Mouse (Mus musculus): ENCODE data around the gene Baz2a.

Gene Baz2a

DNA sequence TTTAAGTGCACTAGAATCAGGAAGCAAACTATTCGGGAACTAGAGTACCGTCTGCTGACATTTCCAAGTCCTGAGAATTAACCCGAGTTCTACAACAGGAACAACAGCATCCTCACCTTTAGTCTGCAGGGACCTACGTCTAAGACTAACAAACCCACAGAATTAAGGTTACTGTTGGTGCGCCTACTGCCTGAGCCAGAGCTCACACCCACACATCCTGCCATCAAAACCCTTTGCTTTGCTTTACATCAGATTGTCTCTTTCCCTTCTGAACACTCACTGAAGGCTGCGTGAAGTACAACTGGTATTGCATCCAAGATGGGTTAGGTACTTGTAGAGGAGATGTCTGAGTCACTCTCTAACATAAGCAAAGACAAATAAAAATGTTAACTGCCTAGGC lies 44.0 kb downstream of the Baz2a start:
- no peak for TF ChIP-seq GATA4 (IDR thresholded peaks at IDR 0.05; ENCODE audit: insufficient replicate concordance, low read length)

DNA sequence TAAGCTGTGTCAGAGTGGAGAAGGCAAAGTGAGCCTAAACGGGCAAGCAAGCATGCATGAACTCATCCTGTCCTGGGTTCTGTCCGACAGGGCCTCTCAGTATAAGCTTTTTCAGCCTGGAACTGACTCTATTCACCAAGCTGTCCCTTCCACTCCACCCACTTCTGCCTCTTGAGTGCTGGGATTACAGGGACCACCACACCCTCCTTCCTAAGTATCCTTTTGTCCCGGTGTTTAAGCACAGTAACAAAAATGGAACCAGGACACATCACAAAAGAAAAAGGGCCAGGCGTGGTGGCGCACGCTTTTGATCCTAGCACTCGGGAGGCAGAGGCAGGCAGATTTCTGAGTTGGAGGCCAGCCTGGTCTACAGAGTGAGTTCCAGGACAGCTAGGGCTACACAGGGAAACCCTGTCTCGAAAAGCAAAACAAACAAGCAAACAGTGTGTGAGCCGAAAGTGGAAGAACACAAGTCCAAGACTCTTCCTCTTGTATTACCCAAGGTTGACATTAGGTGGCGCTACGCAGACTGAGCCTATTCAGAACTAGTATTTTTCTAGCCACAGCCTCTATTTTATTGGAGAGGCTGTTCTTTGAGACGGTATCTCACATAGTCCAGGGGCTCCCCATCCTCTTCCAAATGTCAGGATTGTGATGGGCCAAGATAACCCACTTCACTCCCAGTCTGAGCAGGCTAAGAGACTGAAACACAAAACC lies 49.0 kb downstream of the Baz2a start:
- no peak for TF ChIP-seq GATA4 (IDR thresholded peaks at IDR 0.05; ENCODE audit: insufficient replicate concordance, low read length)

DNA sequence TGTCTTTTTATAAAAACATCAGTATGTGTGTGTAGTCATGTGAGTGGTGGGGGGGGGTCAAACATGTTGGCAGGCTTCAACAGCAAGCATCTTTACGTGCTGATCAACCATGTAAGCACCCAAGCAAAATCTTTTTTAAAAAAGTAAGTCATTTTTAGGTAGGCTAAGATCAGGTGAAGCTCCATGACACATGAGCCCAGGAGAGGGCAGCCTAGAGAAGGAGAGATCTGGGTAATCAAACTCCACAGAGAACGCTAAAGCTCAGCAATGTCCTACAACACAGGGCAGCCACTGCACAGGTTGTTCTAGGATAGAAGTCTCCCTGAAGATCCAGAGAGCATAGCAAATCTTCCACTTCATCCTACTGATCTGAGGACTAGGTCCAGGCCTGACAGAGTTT lies 50.8 kb downstream of the Baz2a start:
- no peak for TF ChIP-seq GATA4 (IDR thresholded peaks at IDR 0.05; ENCODE audit: insufficient replicate concordance, low read length)

DNA sequence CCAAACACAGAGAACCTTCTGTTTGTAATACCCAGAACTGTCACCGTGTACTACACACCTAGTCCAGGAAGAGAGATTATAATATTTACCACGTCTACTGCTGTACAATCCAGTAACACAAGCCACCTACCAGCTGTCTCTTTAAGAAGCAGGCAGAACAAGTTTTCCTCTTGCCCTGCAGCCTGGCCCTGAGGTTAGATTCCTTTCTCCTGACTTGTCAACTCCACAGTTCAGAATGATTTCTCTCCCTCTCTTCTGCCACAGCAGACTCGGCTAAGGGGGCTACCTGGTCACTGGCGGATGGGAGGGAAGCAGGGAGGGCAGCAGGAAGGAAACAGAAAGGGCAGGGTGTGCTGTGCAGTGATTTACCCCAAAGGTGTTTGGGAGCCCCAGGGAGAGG lies 52.3 kb downstream of the Baz2a start:
- no peak for TF ChIP-seq GATA4 (IDR thresholded peaks at IDR 0.05; ENCODE audit: insufficient replicate concordance, low read length)

DNA sequence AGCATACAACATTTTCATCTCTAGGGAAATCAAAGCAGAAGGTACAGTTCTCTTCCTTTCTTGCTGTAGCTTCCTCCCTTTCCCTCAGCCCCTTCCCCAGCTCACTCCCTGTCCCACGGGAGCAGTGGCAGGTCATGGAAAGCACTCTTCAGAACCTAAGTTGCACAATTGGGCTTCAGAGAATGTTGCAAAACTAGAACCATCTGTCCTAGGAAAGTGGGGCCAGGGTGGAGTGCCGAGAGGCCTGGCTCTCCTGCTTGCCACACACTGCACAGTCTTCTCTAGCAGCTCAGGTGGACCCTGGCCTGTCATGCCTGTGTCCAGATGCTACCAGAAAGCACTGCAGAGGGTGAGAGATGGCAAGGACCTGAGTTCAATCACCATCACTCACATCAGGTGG lies 53.6 kb downstream of the Baz2a start:
- TF ChIP-seq GATA4 (IDR thresholded peaks at IDR 0.05; ENCODE audit: insufficient replicate concordance, low read length), result no peak

DNA sequence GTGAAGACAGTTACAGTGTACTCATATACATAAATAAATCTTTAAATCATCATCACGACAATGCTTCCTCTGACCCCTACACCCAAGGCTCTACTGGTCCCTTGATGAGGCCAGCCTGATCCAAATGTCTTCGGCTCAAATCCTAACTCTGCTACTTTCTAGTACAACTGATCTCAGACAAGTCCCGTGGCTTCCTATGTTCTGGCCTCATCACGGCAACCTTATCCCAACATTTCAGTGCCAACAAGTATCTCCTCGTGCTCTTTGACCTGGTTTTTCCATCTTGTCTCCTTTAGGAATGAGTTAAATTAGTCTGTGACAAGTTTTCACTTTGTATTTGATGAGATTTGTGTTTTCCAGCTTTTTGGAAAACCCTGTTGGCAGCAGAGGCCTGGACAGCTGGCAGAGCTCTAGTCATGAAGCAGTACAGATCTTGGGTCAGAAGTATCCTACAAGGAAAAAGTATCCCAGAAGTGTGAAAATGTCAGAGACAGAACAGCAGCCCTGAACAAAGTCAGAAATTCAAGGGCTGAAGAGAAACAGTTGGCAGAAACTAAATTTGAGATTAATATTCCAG lies 57.5 kb downstream of the Baz2a start:
- no peak for TF ChIP-seq GATA4 (IDR thresholded peaks at IDR 0.05; ENCODE audit: insufficient replicate concordance, low read length)

DNA sequence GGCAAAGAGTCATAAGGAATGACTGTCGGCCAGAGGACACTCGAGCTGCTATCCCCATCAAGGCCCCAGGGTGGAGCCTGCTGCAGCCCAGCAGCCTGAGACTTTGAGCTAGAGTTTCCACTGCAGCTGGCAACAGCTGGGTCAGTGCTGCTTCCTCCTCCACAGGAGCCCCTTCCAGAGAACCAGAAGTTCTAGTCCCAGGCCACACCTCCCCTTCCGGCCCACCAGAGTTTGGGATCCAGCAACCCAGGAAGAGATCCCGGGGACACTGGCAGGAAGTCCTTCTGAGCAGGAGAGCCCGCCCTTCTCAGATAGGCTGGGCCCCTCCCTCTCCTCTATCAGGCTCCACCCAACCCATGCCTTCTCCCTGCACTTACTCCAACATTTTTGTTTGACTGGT lies 58.2 kb downstream of the Baz2a start:
- TF ChIP-seq GATA4 (IDR thresholded peaks at IDR 0.05; ENCODE audit: insufficient replicate concordance, low read length), result peak; percentile 80; the same call in 1 of the 2 replicates

DNA sequence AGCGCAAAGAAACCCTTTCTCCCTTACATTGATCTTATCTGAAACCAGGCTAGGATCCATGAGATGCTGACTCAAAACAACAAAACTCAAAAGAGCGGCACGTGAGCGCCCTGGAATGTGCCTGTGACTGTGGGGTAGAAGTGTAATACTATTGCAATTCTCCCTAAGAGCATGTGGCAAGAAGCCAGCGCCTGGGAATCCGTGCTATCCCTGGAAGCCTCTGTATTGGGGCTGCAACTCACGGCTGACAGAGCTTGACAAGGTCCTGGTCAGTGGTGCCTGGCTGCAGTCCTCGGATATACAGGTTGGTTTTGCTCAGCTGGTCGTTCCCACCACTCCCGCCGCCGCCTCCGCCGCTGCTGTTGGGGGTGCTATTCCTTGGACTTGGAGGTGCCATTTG lies 59.6 kb downstream of the Baz2a start:
- TF ChIP-seq GATA4 (IDR thresholded peaks at IDR 0.05; ENCODE audit: insufficient replicate concordance, low read length), result no peak

DNA sequence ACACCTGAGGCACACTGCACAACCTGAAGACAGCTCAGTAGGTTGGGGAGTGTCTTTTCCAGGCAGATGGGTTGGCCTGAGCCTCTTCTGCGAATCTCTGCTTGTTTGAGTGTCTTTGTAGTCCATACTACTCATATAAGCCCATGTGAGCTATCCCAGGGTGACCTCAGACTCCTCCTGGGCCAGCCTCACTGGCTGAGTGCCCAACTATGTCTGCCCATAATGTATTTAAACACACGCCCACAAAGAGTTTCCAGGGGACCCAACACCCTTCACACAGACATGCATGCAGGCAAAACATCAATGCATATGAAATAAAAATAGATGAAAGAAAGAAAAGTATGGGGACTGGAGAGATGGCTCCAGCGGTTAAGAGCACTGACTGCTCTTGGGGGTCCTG lies 62.6 kb downstream of the Baz2a start:
- TF ChIP-seq GATA4 (IDR thresholded peaks at IDR 0.05; ENCODE audit: insufficient replicate concordance, low read length), result no peak

DNA sequence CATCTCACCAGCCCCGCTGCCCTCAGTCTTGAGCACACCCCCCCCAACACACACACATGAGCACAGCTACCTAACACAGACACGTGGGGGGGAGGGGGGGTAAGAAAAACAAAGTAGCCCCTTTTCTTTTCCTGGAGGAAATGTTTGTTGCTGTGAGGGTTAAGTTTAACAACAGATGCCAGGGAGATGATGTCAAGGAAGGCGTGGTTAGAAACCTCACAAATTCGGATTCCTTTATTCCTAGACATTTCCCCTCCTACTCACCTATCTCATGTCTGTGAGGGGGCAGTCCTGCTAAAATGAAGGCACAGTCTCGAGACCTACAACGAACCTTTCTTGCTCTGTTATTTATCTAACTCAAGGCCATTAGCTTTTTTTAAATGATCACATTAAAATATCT lies 75.7 kb downstream of the Baz2a start:
- TF ChIP-seq GATA4 (IDR thresholded peaks at IDR 0.05; ENCODE audit: insufficient replicate concordance, low read length), result no peak

DNA sequence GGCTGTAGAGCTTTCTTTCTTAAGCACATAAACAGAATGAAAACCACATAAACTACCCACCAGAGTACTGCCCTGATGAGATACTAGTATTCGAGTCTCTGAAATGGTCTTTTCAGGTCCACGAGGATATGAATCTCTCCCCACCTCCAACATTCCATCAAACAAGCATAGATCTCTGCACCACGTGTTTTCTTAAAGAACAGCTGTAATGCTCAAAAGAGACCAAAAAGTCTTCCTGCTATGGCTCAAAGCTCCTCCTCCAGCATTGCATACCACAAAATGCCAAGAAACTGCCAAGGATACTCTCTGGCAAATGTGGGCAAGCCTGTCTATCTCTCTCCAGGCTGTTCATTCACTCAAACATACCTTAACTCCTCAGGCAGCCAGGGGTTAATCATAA lies 83.9 kb downstream of the Baz2a start:
- TF ChIP-seq GATA4 (IDR thresholded peaks at IDR 0.05; ENCODE audit: insufficient replicate concordance, low read length), result no peak

DNA sequence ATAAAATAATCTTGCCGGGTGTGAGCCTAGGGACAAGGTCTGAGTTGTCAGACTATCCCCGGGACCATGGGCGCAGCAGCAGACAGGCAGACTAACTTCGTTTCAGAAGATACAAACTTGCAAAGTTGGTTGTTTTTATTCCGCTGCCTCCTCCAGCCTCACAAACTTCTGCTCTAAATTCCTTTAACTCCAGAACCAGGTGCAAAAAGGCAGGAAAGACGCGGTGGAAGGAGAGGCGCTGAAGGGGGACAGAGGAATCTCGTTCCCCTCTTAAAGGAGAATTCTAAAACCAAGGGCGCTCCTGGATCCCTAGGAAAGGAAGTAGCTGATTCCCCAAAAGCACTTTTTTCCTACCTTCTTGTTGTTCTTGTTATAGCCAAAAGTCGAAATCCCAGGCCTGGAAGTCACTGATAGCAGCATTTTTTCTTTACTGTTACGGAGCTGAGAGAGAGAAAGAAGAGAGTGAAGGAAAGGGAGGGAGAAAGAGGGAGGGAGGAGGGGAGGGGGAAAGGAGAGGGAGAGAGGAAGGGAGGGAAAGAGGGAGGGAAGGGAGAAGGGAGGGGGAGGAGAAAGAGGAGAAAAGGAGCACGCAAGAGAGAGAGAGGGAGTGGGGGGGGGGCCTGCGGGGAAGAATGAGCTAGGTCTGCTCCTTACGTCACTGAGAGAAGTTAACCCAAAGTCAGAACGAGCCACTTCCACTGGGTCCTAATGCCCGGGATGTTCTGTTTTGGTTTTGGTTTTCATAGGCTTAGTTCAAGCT lies 84.8 kb downstream of the Baz2a start:
- TF ChIP-seq GATA4 (IDR thresholded peaks at IDR 0.05; ENCODE audit: insufficient replicate concordance, low read length), result no peak

DNA sequence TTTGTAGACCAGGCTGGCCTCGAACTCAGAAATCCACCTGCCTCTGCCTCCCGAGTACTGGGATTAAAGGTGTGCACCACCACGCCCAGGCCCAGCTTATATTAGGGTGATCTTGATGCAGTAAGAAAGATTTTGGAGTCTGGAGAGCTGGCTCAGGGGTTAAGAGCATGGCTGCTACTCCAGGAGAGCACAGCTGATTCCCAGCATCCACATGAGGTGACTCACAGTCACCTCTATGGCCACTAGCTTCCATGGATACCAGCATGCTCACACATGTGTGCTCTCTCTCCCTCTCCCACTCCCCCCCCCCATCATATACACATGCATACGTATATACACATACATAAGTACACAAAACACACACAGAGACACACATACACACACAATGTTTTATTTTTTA lies 85.9 kb downstream of the Baz2a start:
- TF ChIP-seq GATA4 (IDR thresholded peaks at IDR 0.05; ENCODE audit: insufficient replicate concordance, low read length), result no peak

Data from liver, adult (tissue).